Mouse (Mus musculus) midbrain, embryonic 10.5 days (tissue): ENCODE measurements around the gene Pax7. TPM values are rescaled to one million over a fixed set of nuclear protein-coding genes. Genes with fewer than 3 reads are reported as not detected.

Experiments
- DNase-seq: peaks from one replicate; pipeline ENCODE4 v3.0.0-alpha.2; 2017; ENCODE audit warnings: low spot score
- H3K27ac ChIP-seq: fragments of 300-500 bp; sonication (generic); replicated peaks from 2 replicates; pipeline ENCODE4 v1.5.1; 2016; ENCODE audit warnings: mild to moderate bottlenecking
- H3K27me3 ChIP-seq: fragments of 300-500 bp; sonication (generic); 2 replicates; pipeline ENCODE4 v1.6.1; 2016; ENCODE audit warnings: low read depth, mild to moderate bottlenecking; ENCODE audit not compliant: poor library complexity, severe bottlenecking
- H3K36me3 ChIP-seq: fragments of 300-500 bp; sonication (generic); 2 replicates; pipeline ENCODE4 v1.6.1; 2016; ENCODE audit warnings: mild to moderate bottlenecking, moderate library complexity
- H3K4me1 ChIP-seq: fragments of 300-500 bp; sonication (generic); 2 replicates; pipeline ENCODE4 v1.6.1; 2016
- H3K4me3 ChIP-seq: fragments of 300-500 bp; sonication (generic); 2 replicates; pipeline ENCODE4 v1.5.1; 2016; ENCODE audit warnings: mild to moderate bottlenecking, moderate library complexity
- H3K9me3 ChIP-seq: fragments of 300-500 bp; sonication (generic); replicated peaks from 2 replicates; pipeline ENCODE4 v1.6.1; 2016; ENCODE audit warnings: mild to moderate bottlenecking
- WGBS: fragments of 180-500 bp; shearing (Covaris S2); methylation state at CpG from one replicate; pipeline ENCODE4 v1.1.7; 2016; 5-methylcytosine and 5-hydroxymethylcytosine counted together
- polyA plus RNA-seq: library from polyadenylated mRNA; unstranded; fragments of >200 nt; fragmentation: Nextera tagmentation; extraction: Ambion mirVana; gene quantifications from 2 replicates; pipeline ENCODE4 v1.2.1, GENCODE M21; 2016

The Pax7 gene
- polyA plus RNA-seq, 1 experiment from 2014 or later, result 1.3 TPM

DNA sequence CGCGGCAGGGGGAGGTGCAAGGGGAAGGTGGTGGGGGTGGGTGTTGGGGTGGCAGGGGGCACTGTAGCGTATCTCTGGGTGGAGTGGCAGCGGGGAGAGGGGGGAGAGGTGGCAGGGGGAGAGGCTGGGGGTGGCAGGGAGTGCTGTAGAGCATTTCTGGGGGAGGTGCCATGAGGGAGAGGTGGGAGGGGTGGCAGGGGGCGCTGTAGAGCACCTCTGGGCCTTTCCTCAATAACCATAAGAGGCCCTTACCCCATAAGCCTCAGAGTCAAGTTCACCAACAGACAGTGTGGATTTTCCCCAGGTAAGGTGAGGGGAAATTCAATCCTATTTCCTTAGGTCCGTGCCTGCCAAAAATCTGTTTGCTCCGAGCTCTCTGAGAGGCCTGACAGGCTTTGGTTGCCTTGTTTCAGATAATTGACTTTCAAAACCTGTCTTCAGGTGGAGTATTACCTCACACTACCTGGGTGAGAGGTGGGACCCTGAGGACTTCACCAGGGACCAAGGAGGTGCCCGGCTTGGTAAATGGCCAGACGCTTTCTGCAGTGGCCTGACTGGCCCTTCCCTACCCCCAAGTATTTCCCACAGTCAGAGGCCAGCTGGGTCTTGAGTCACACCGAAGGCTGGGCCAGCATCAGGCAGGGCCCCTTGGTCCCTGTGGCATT, 33.8 kb downstream of the Pax7 start:
- peaks cover 77% of the 10 kb centered on the region for H3K4me1 ChIP-seq
- H3K27me3 ChIP-seq, result peaks cover 100% of the 10 kb centered on the region
- 76% methylated on average over 10 of the region's 10 CpGs for WGBS
- peaks cover 6% of the 10 kb centered on the region for H3K36me3 ChIP-seq
- H3K4me3 ChIP-seq, result no peak overlapping the region
- no peak for DNase-seq
- no peaks in the 10 kb centered on the region for H3K9me3 ChIP-seq
- no peak overlapping the region for H3K27ac ChIP-seq

DNA sequence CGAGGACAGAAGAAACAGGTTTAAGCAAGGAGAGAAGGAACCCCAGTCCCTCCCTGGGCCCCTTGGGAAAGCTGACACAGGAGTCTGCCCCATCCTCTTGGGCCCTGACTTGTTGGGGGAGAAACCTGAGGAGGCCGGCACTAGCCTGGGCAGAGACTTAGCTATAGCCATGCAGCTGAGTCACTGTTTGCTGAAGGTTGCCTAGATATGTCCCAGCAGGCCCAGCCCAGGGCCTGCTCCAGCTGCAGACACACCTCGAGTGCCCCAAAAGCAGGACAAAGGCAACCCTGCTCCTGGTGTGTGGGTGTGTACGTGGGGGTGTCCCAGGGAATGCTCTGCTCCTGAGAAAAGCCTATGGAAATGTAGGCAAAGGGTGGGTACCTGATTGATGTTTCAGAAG, 36.0 kb downstream of the Pax7 start:
- Histone ChIP-seq H3K27me3 (peaks cover 97% of the 10 kb centered on the region), H3K4me1 (peaks cover 67% of the 10 kb centered on the region), H3K27ac (peak overlapping the region; percentile 17; the same call in 1 of the 2 replicates), H3K9me3 (no peaks in the 10 kb centered on the region), H3K4me3 (no peak overlapping the region), H3K36me3 (peaks cover 8% of the 10 kb centered on the region)
- 56% methylated on average over 4 of the region's 4 CpGs for WGBS
- DNase-seq, result no peak

DNA sequence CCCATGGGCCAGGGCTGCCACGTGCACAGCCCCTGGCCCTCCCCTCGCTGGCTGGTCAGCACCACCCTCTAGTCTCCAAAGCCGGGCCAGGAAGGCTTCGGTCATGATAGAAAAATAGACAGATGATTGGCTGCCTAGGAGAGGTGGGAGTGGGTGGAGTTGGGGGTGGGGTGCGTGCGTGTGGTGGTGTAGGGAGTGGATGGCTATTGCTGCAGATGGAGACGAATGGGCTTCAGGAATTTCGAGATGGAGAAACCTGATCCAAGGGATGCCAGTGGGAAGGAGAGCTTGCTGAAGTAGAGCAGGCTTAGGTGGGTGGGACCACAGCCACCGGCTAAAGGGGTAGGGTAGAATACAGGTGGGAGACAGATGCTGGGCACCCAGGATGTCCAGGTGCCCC, 37.2 kb downstream of the Pax7 start:
- Histone ChIP-seq H3K27ac (no peak overlapping the region), H3K4me3 (no peak overlapping the region), H3K36me3 (peaks cover 8% of the 10 kb centered on the region), H3K27me3 (peaks cover 97% of the 10 kb centered on the region), H3K9me3 (no peaks in the 10 kb centered on the region), H3K4me1 (peaks cover 67% of the 10 kb centered on the region)
- no peak for DNase-seq
- 39% methylated on average over 9 of the region's 9 CpGs for WGBS

DNA sequence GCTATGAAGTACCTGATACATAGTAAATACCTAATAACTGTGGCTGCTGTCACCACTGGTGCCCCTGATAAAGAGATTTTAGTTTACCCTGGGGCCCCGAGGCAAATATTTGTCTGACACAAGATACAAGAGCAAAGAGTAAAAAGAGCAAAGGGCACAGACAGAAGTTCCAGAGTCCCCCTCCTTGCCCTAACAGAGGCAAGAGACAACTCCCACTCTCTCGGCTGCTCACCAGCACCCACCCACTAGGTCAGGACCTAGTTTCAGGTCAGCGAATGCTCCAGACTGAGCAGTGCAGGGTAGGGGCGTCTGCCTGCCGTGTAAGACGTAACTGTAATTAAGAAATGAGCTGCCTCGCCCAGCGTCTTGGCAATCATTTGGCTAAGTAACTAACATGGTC, 42.2 kb downstream of the Pax7 start:
- Histone ChIP-seq H3K9me3 (no peaks in the 10 kb centered on the region), H3K27me3 (peaks cover 96% of the 10 kb centered on the region), H3K36me3 (peaks cover 15% of the 10 kb centered on the region), H3K4me3 (no peak overlapping the region), H3K4me1 (peaks cover 52% of the 10 kb centered on the region), H3K27ac (peak overlapping the region; percentile 0; the same call in 1 of the 2 replicates)
- 59% methylated on average over 8 of the region's 8 CpGs for WGBS
- DNase-seq, result no peak

DNA sequence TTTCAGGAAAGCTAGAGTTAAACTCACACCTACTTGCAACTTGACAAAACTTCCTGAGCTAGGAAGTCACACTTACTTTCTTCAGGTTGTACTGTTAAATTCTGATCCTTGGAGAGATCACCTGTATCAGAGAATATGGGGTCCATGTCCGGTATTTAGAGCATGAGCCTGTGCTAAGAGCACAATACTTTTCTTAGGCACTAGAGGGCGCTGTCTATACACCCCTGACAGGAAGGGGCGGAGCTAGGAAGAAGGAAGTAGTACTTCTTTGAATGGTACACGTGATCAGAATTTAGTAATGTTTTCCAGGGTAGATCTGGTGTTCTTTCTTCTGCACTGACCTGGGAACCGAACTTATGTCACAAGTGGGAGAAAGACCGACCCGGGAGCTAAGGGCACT, 43.6 kb downstream of the Pax7 start:
- WGBS, result 81% methylated on average over 7 of the region's 7 CpGs
- Histone ChIP-seq H3K4me3 (no peak overlapping the region), H3K27me3 (peaks cover 96% of the 10 kb centered on the region), H3K9me3 (no peaks in the 10 kb centered on the region), H3K27ac (no peak overlapping the region), H3K36me3 (peaks cover 15% of the 10 kb centered on the region), H3K4me1 (peaks cover 45% of the 10 kb centered on the region)
- DNase-seq, result no peak

DNA sequence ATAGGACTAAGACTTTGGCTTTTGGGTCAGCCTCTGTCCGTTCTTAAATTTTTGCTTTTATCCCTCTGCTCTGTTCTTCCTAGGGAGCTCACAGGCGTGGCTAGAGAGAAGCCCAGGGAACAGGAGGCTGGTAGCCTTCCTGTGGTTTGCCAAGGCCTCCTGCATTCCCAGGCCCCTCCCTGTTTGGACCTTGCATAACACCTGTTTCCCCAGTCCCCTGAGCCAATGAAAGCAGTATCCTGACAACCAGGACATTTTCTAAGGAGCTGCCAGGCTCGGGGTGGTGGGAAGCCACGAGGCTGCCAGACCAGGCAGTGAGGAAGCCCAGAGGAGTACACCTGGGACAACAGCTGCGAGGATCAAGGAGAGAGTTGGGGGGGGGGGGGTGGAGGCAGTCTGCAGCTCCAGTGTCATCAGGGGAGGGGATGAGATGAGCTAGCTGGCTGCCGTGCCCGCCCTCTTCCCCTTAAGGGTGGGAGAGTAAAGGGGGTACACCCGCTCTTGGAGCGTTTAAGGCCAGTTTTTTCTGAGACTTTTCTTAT, 50.3 kb downstream of the Pax7 start:
- no peak overlapping the region for H3K27ac ChIP-seq
- peaks cover 8% of the 10 kb centered on the region for H3K4me1 ChIP-seq
- no peaks in the 10 kb centered on the region for H3K9me3 ChIP-seq
- H3K4me3 ChIP-seq, result no peak overlapping the region
- H3K27me3 ChIP-seq, result peaks cover 68% of the 10 kb centered on the region
- no peak for DNase-seq
- 68% methylated on average over 9 of the region's 9 CpGs for WGBS
- peaks cover 63% of the 10 kb centered on the region for H3K36me3 ChIP-seq

DNA sequence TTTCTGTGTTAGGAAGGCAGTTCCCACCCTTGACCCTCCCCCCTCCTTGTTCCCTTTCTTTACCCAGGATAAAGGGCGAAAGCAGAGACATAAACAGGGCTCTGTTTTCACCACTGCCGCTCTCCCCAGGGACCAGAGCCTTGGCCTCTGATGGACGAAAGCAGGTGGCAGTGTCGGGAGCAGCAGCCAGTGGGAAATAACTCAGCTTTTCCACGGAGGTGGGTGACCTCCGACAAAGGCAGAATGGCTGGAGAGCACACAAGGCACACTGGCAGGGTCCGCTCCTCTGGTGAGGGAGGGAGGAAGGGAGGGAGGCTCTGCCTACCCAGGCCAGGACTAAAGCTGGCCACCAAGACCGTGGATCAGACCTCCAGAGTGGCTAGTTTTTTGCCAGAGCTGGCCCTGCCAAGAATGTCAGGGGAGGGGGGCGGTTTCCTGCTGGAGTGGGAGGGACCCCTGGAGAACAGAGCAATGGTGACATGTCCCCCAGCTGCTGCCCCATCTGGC, 62.1 kb downstream of the Pax7 start:
- peaks cover 75% of the 10 kb centered on the region for H3K27me3 ChIP-seq
- H3K9me3 ChIP-seq, result no peaks in the 10 kb centered on the region
- H3K27ac ChIP-seq, result peak overlapping the region; percentile 62
- H3K36me3 ChIP-seq, result peaks cover 35% of the 10 kb centered on the region
- peaks cover 60% of the 10 kb centered on the region for H3K4me1 ChIP-seq
- 6% methylated on average over 9 of the region's 9 CpGs for WGBS
- H3K4me3 ChIP-seq, result peak overlapping the region; percentile 18; the same call in 1 of the 2 replicates
- DNase-seq, result peak; percentile 34

DNA sequence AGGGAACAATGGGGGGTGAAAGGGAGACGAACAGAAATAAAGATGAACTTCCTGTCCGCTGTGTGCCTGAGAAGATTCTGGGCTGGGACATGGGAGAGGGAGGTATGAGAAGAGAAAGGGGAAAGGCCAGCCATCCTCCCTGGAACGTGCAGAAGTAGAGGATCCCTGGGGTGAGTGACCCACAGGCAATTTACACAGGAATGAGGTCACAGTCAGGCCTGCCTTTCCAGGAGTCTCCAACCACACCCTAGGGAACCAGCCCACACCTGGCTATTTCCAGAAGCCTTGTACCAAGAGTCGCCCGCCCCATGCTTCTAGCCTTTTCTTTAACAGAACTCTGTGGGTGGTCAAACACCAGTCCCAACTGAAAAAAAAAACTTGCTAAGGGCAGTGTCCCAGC, 65.5 kb downstream of the Pax7 start:
- no peaks in the 10 kb centered on the region for H3K9me3 ChIP-seq
- H3K4me3 ChIP-seq, result no peak overlapping the region
- H3K27ac ChIP-seq, result peak overlapping the region; percentile 76; the same call in 1 of the 2 replicates
- 15% methylated on average over 5 of the region's 5 CpGs for WGBS
- peaks cover 69% of the 10 kb centered on the region for H3K4me1 ChIP-seq
- no peak for DNase-seq
- peaks cover 100% of the 10 kb centered on the region for H3K27me3 ChIP-seq
- peaks cover 22% of the 10 kb centered on the region for H3K36me3 ChIP-seq

DNA sequence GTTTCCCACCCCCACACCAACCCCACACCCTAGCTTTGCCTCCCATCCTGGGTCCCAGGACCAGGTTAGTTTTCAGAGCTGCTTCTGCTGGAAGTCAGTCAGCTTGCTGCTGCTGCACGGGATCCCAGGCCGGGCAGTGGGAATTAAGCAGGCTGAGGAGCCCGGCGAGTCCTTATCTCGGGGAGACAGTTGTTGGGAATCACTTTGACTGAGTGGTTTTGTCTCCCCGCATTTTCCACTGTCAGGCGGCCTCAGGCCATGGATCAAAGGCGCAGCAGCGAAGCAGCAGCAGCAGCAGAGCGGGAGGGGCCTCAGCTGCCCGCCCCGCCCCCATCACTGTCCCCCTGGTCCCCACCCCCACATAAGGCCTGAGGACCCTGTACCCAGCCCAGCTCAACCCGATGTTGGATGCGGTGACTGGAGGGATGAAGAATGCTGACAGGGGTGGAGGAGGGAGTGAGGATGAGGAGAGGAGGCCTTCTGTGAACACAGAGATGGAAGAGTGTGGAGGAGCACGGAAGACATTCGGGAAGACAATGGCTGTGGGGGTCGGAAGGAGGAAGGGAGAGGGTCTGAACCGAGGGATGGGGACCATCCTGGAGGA, 66.1 kb downstream of the Pax7 start:
- H3K9me3 ChIP-seq, result no peaks in the 10 kb centered on the region
- WGBS, result 2% methylated on average over 18 of the region's 18 CpGs
- peaks cover 100% of the 10 kb centered on the region for H3K27me3 ChIP-seq
- H3K4me3 ChIP-seq, result peak overlapping the region; percentile 32; the same call in 1 of the 2 replicates
- H3K36me3 ChIP-seq, result peaks cover 21% of the 10 kb centered on the region
- no peak for DNase-seq
- peak overlapping the region; percentile 76 for H3K27ac ChIP-seq
- peaks cover 72% of the 10 kb centered on the region for H3K4me1 ChIP-seq

DNA sequence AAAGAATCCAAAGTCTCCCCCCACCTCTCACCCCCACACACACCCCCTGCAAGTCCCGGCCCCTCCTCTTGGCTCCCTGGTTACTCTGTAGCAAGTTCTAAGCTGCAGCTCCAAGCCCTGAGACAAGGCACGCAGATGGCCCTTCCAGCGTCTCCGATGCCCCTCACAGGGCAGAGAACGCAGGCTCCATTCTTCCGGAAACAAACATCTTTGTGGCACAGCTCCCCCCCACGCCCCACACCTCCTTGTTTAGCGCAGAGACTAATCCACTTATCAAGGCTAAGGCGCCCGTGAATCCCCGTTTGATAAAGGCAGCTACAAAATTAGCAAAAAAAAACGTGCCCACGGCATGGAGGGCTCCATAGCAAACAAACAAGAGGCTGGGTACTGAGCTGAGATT, 71.4 kb downstream of the Pax7 start:
- Histone ChIP-seq H3K4me3 (no peak overlapping the region), H3K36me3 (peaks cover 20% of the 10 kb centered on the region), H3K27me3 (peaks cover 99% of the 10 kb centered on the region), H3K27ac (0 out of 2 replicates have a peak overlapping the region, but pooled peaks have one; percentile 24), H3K9me3 (no peaks in the 10 kb centered on the region), H3K4me1 (peaks cover 70% of the 10 kb centered on the region)
- 4% methylated on average over 13 of the region's 13 CpGs for WGBS
- DNase-seq, result no peak

DNA sequence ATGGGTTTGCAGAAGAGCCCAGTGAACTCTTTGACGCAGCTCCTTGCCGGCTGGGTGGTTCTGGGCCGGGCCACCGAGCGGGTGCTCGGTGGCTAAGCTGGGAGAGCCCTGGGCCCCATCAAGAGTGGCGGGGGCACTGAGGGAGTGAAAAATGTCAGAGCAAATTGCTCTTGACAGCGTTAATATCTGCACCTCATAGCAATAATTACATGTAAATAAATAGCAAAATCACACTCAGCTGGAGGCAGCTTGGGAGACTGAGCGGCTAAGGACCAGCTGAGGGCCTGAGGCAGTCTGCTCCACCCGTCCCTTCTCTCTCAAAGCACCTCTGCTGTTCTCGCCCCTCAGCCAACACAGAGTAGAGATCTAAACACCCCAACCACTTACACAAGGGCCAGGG, 72.6 kb downstream of the Pax7 start:
- H3K36me3 ChIP-seq, result peaks cover 14% of the 10 kb centered on the region
- H3K27ac ChIP-seq, result no peak overlapping the region
- WGBS, result 77% methylated on average over 11 of the region's 11 CpGs
- no peaks in the 10 kb centered on the region for H3K9me3 ChIP-seq
- H3K27me3 ChIP-seq, result peaks cover 99% of the 10 kb centered on the region
- DNase-seq, result no peak
- peaks cover 70% of the 10 kb centered on the region for H3K4me1 ChIP-seq
- H3K4me3 ChIP-seq, result no peak overlapping the region

DNA sequence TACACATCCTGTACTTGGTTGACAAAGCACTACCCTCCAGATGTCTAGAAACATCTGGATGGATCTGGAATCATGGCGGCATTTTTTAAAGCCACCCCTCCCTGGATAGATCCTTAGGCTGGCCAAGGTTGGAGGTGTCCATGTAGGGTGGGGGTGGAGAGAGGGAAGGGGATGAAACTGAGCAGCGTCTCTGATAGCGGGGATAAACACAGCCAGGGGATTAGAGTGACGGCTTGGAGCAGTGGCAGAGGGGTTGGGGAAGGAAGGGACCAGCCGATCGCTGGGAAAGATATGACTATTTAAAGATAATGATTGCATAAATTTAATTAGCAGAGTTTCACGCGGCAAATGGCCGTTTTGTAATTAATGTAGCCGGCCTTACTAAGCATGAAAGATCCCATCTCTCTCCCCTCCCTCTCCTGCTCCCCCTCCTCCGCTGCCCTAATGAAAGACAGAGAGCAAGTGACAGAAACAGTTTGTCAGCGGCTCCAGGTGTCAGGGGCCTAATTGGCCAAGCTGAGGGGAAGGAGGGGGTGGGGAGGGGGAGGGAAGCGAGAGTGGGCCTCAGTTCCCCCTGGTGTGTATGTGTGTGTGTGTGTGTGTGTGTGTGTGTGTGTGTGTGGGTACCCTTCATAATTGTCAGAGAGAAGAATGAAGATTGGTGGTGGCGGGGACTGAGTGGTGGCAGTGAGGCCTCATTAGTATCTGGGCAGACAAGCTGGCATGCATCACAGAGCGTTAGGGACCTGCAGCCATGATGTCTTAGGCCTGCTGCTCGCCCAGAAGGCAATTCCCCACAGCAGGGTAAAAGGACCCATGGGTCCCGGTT, 74.6 kb downstream of the Pax7 start:
- H3K27ac ChIP-seq, result no peak overlapping the region; the same call in 1 of the 2 replicates
- WGBS, result 15% methylated on average over 17 of the region's 17 CpGs
- H3K4me3 ChIP-seq, result 0 out of 2 replicates have a peak overlapping the region, but pooled peaks have one; percentile 7
- peaks cover 10% of the 10 kb centered on the region for H3K36me3 ChIP-seq
- no peak for DNase-seq
- peaks cover 84% of the 10 kb centered on the region for H3K4me1 ChIP-seq
- H3K9me3 ChIP-seq, result no peaks in the 10 kb centered on the region
- H3K27me3 ChIP-seq, result peaks cover 99% of the 10 kb centered on the region
